Mouse (Mus musculus): ENCODE results near the gene Auts2. TPM values are rescaled to one million over a fixed set of nuclear protein-coding genes. Genes with fewer than 3 reads are reported as not detected.

Gene Auts2
- total RNA-seq, 1 experiment: 9.9 TPM

DNA sequence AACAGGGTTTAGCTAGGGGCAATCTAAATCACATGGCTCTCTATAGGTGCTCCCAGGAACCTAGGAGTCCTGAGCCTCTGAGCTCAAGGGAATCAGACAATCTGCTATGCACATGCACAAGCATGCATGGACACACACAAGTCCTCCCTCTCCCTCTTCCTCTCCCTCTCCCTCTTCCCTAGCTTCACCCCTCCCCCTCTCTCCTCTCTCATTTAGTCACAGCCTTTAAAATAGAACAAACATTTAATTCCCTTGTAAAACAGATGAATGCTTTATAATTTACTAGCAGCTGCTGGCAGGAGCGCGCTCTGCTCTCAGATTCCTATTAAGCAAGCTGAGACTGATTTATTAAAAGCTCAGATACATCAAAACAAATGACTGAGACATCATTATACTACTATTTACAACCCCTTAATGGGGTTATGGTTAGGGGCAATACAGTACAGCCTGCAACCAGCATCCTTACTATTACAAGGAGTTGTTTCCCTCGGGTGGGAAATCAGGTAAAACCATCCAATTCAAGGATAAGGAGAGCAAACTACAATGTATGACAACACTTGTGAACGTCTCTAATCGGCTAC, 237.7 kb downstream of the Auts2 start:
- Histone ChIP-seq H3K27ac (ENCODE audit: insufficient read depth, low read depth, low read length, poor library complexity, severe bottlenecking) (no peak overlapping the region), H3K36me3 (ENCODE audit: control insufficient read depth, insufficient read depth, low read length, poor library complexity, severe bottlenecking) (no peaks in the 10 kb centered on the region), H3K9ac (ENCODE audit: insufficient read depth, low read depth, low read length, poor library complexity, severe bottlenecking) (no peak overlapping the region), H3K9me3 (ENCODE audit: control insufficient read depth, insufficient read depth, low read depth, low read length) (no peaks in the 10 kb centered on the region), H3K4me3 (ENCODE audit: insufficient read depth in 1 of 2, low read depth in 1 of 2, low read length in 2 of 2, poor library complexity in 1 of 2, severe bottlenecking in 1 of 2) (no peak overlapping the region), H3K4me1 (ENCODE audit: control insufficient read depth in 2 of 2, insufficient read depth in 2 of 2, low read length in 2 of 2, poor library complexity in 1 of 2) (peaks cover 0 to 2% of the 10 kb centered on the region in 2 experiments; a peak in 1 of 4 replicates)
- in situ Hi-C loops (cut with MboI; ENCODE audit: low sequenced_read_pairs in 2 of 2, unreplicated experiment in 2 of 2): no loop called here
- TF ChIP-seq HCFC1 (IDR thresholded peaks at IDR 0.05; ENCODE audit: borderline replicate concordance, insufficient read depth, low read length) (no peak), CHD2 (IDR thresholded peaks at IDR 0.05; ENCODE audit: low read depth, low read length) (no peak), ZNF384 (IDR thresholded peaks at IDR 0.05; ENCODE audit: low read depth, low read length) (no peak), MAFK (IDR thresholded peaks at IDR 0.05; ENCODE audit: insufficient read depth, low read depth, low read length) (no peak), ZC3H11A (IDR thresholded peaks at IDR 0.05; ENCODE audit: borderline replicate concordance, low read depth, low read length) (no peak)
- no peak for DNase-seq (ENCODE audit: low read depth, low spot score)

DNA sequence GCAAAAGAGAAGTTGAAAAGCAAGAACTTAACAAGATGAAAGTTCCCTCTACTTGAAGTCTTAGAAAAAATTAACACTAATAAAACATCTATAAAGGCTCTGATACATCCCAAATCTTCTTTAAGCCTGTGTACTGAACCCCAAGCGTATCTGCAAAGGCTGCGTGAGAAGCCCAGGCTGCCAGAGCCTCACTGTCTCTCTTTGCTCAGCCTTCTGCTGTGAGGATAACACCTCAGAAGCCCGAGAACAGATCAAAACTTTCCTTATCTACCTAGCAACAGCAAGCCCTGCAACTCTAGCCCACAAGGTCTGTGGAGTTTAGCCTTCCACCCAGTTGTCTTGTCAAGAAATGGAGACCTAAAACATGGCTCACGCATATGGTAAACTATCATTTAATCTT, 240.4 kb downstream of the Auts2 start:
- in situ Hi-C loops (cut with MboI; ENCODE audit: low sequenced_read_pairs in 2 of 2, unreplicated experiment in 2 of 2): no loop called here
- Histone ChIP-seq H3K4me3 (ENCODE audit: insufficient read depth in 1 of 2, low read depth in 1 of 2, low read length in 2 of 2, poor library complexity in 1 of 2, severe bottlenecking in 1 of 2) (no peak overlapping the region), H3K4me1 (ENCODE audit: control insufficient read depth in 2 of 2, insufficient read depth in 2 of 2, low read length in 2 of 2, poor library complexity in 1 of 2) (peaks cover 0 to 2% of the 10 kb centered on the region in 2 experiments; a peak in 1 of 4 replicates), H3K9ac (ENCODE audit: insufficient read depth, low read depth, low read length, poor library complexity, severe bottlenecking) (no peak overlapping the region), H3K27ac (ENCODE audit: insufficient read depth, low read depth, low read length, poor library complexity, severe bottlenecking) (no peak overlapping the region), H3K36me3 (ENCODE audit: control insufficient read depth, insufficient read depth, low read length, poor library complexity, severe bottlenecking) (no peaks in the 10 kb centered on the region), H3K9me3 (ENCODE audit: control insufficient read depth, insufficient read depth, low read depth, low read length) (no peaks in the 10 kb centered on the region)
- DNase-seq (ENCODE audit: low read depth, low spot score): no peak
- TF ChIP-seq ZNF384 (IDR thresholded peaks at IDR 0.05; ENCODE audit: low read depth, low read length) (no peak), CHD2 (IDR thresholded peaks at IDR 0.05; ENCODE audit: low read depth, low read length) (no peak), ZC3H11A (IDR thresholded peaks at IDR 0.05; ENCODE audit: borderline replicate concordance, low read depth, low read length) (no peak), HCFC1 (IDR thresholded peaks at IDR 0.05; ENCODE audit: borderline replicate concordance, insufficient read depth, low read length) (no peak), MAFK (IDR thresholded peaks at IDR 0.05; ENCODE audit: insufficient read depth, low read depth, low read length) (no peak)

DNA sequence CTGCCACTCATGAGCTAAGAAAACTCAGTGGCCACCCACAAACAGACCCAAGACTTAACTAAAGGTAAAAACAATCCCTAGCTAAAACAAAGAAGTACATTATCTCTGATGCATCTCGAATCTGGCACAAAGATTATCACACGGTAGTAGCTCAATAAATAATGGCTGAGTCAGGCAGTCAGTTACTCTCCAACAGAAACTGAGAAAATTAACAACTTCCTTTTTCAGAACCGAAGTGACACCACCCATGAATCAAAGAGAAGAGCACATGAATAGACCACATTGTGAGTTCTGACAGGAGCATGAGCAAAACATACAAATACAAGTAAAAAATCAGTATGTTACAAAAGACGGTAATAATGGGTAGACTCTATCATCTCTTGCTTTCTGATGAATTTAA, 242.3 kb downstream of the Auts2 start:
- Histone ChIP-seq H3K4me3 (ENCODE audit: insufficient read depth in 1 of 2, low read depth in 1 of 2, low read length in 2 of 2, poor library complexity in 1 of 2, severe bottlenecking in 1 of 2) (no peak overlapping the region), H3K27ac (ENCODE audit: insufficient read depth, low read depth, low read length, poor library complexity, severe bottlenecking) (no peak overlapping the region), H3K9me3 (ENCODE audit: control insufficient read depth, insufficient read depth, low read depth, low read length) (no peaks in the 10 kb centered on the region), H3K9ac (ENCODE audit: insufficient read depth, low read depth, low read length, poor library complexity, severe bottlenecking) (no peak overlapping the region), H3K36me3 (ENCODE audit: control insufficient read depth, insufficient read depth, low read length, poor library complexity, severe bottlenecking) (no peaks in the 10 kb centered on the region), H3K4me1 (ENCODE audit: control insufficient read depth in 2 of 2, insufficient read depth in 2 of 2, low read length in 2 of 2, poor library complexity in 1 of 2) (peaks cover 0 to 2% of the 10 kb centered on the region in 2 experiments; a peak in 1 of 4 replicates)
- no peak for DNase-seq (ENCODE audit: low read depth, low spot score)
- no peak for TF ChIP-seq HCFC1 (IDR thresholded peaks at IDR 0.05; ENCODE audit: borderline replicate concordance, insufficient read depth, low read length)
- TF ChIP-seq MAFK (IDR thresholded peaks at IDR 0.05; ENCODE audit: insufficient read depth, low read depth, low read length): no peak
- no peak for TF ChIP-seq CHD2 (IDR thresholded peaks at IDR 0.05; ENCODE audit: low read depth, low read length)
- no peak for TF ChIP-seq ZNF384 (IDR thresholded peaks at IDR 0.05; ENCODE audit: low read depth, low read length)
- TF ChIP-seq ZC3H11A (IDR thresholded peaks at IDR 0.05; ENCODE audit: borderline replicate concordance, low read depth, low read length): no peak
- in situ Hi-C loops (cut with MboI; ENCODE audit: low sequenced_read_pairs in 2 of 2, unreplicated experiment in 2 of 2): no loop called here

DNA sequence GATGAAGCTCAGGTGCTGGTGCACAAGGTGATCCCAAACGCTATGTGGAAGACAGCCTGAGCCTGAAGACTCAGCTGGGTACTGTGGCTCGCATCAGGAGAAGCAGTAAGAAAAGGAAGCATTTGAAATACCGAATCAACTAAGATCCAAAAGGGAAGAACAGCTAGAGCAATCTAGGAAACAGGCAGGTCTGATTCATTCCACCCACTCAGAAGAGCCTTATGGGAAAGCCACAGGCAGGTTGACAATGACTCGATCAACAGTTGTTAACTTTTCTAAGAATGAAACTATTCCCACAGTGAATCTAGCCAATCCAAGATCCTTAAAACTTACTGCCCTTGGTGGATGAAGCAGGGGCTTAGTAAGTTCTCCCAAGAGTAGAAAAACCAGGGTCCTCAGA, 243.4 kb downstream of the Auts2 start:
- no peaks in the 10 kb centered on the region for H3K9me3 ChIP-seq (ENCODE audit: control insufficient read depth, insufficient read depth, low read depth, low read length)
- no peak overlapping the region for H3K9ac ChIP-seq (ENCODE audit: insufficient read depth, low read depth, low read length, poor library complexity, severe bottlenecking)
- TF ChIP-seq CHD2 (IDR thresholded peaks at IDR 0.05; ENCODE audit: low read depth, low read length): no peak
- TF ChIP-seq ZNF384 (IDR thresholded peaks at IDR 0.05; ENCODE audit: low read depth, low read length): no peak
- TF ChIP-seq MAFK (IDR thresholded peaks at IDR 0.05; ENCODE audit: insufficient read depth, low read depth, low read length): no peak
- TF ChIP-seq ZC3H11A (IDR thresholded peaks at IDR 0.05; ENCODE audit: borderline replicate concordance, low read depth, low read length): no peak
- H3K4me1 ChIP-seq (ENCODE audit: control insufficient read depth in 2 of 2, insufficient read depth in 2 of 2, low read length in 2 of 2, poor library complexity in 1 of 2): peaks cover 0 to 2% of the 10 kb centered on the region in 2 experiments; a peak in 1 of 4 replicates
- in situ Hi-C loops (cut with MboI; ENCODE audit: low sequenced_read_pairs in 2 of 2, unreplicated experiment in 2 of 2): no loop called here
- H3K27ac ChIP-seq (ENCODE audit: insufficient read depth, low read depth, low read length, poor library complexity, severe bottlenecking): no peak overlapping the region
- DNase-seq (ENCODE audit: low read depth, low spot score): no peak
- H3K36me3 ChIP-seq (ENCODE audit: control insufficient read depth, insufficient read depth, low read length, poor library complexity, severe bottlenecking): no peaks in the 10 kb centered on the region
- no peak overlapping the region for H3K4me3 ChIP-seq (ENCODE audit: insufficient read depth in 1 of 2, low read depth in 1 of 2, low read length in 2 of 2, poor library complexity in 1 of 2, severe bottlenecking in 1 of 2)
